In the genomic region with DNA sequence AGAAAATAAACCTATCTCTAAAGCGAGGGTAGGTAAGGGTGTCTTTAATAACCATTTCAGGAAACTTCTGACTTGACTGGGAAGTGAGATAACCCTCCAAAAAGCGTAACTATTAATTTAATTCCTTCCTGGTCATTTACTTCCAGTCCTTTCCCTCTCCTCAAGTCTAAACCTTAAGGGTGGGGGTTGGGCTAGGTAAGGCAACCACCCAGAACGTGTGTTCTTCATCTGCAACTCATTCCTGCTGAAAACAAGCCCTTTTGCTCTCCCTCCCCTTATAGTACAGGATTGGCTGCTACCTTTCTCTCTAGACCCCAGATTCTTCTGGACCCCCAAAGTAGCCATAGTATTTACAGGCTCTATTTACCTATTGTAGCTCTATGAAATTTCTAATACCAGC, we compare ENCODE assay signal across 8 mouse cellular contexts. TPM values are rescaled to one million over a fixed set of nuclear protein-coding genes. Genes with fewer than 3 reads are reported as not detected.
DNase-seq lines count a peak whose midpoint lies in the region; ATAC-seq and TF ChIP-seq lines count a peak whose summit lies in the region.

No protein-coding gene starts in this region.

- no peaks in the 10 kb centered on the region for H3K9me3 ChIP-seq in forebrain, embryonic 13.5 days (replicated peaks)
- H3K9me3 ChIP-seq in liver, embryonic 16.5 days (replicated peaks; ENCODE audit: control insufficient read depth, low read length): no peaks in the 10 kb centered on the region

- H3K4me1 ChIP-seq in forebrain, embryonic 13.5 days: peaks cover 10% of the 10 kb centered on the region; the same call in 1 of the 2 replicates
- H3K4me1 ChIP-seq in liver, embryonic 16.5 days (ENCODE audit: control insufficient read depth, low read depth, low read length): peaks cover 5% of the 10 kb centered on the region; the same call in 1 of the 2 replicates

- H3K4me3 ChIP-seq in left cerebral cortex, adult 2 months: peak overlapping the region; percentile 52
- peak overlapping the region; percentile 48 for H3K4me3 ChIP-seq in forebrain, embryonic 13.5 days
- peak overlapping the region; percentile 68 for H3K4me3 ChIP-seq in liver, embryonic 16.5 days (ENCODE audit: low read depth, low read length)

- H3K36me3 ChIP-seq in forebrain, embryonic 13.5 days (ENCODE audit: poor library complexity, severe bottlenecking): peaks cover 7% of the 10 kb centered on the region; the same call in 1 of the 2 replicates
- no peaks in the 10 kb centered on the region; the same call in 1 of the 2 replicates for H3K36me3 ChIP-seq in liver, embryonic 16.5 days (ENCODE audit: control insufficient read depth, insufficient read depth)

- TF ChIP-seq CTCF in left cerebral cortex, adult 2 months (IDR thresholded peaks at IDR 0.05): no peak

- H3K9ac ChIP-seq in forebrain, embryonic 13.5 days: peak overlapping the region; percentile 57
- H3K9ac ChIP-seq in liver, embryonic 16.5 days (ENCODE audit: low read depth, low read length): peak overlapping the region; percentile 26; the same call in 1 of the 2 replicates

- no peak for DNase-seq in left cerebral cortex, adult 2 months (ENCODE audit: extremely low spot score in 1 of 2, low spot score in 2 of 2)
- no peak for DNase-seq in left cerebral cortex, adult 9 months (ENCODE audit: low spot score in 2 of 2)
- DNase-seq in brain, adult 2 months (ENCODE audit: low read depth, low spot score): peak; percentile 33
- no peak for DNase-seq in gastrocnemius, postnatal 14 days
- no peak for DNase-seq in adrenal gland, adult 8-10 months
- DNase-seq in right cerebral cortex, postnatal 10 days (ENCODE audit: low spot score in 2 of 2): no peak

- peak overlapping the region; percentile 85 for H3K27ac ChIP-seq in left cerebral cortex, adult 2 months
- H3K27ac ChIP-seq in forebrain, embryonic 13.5 days: peak overlapping the region; percentile 69
- no peak overlapping the region for H3K27ac ChIP-seq in liver, embryonic 16.5 days (ENCODE audit: low read length)

- H3K27me3 ChIP-seq in forebrain, embryonic 13.5 days: no peaks in the 10 kb centered on the region
- no peaks in the 10 kb centered on the region for H3K27me3 ChIP-seq in liver, embryonic 16.5 days (ENCODE audit: control insufficient read depth, insufficient read depth, low read depth, low read length)

- peak overlapping the region; percentile 56 for H3K4me2 ChIP-seq in forebrain, embryonic 13.5 days
- peak overlapping the region; percentile 70 for H3K4me2 ChIP-seq in liver, embryonic 16.5 days (ENCODE audit: low read depth, low read length)

- no peak for ATAC-seq in forebrain, embryonic 13.5 days
- ATAC-seq in liver, embryonic 16.5 days (ENCODE audit: low read depth): no peak

- 14% methylated on average over 3 of the region's 3 CpGs for WGBS in forebrain, embryonic 13.5 days
- 4% methylated on average over 3 of the region's 3 CpGs for WGBS in liver, embryonic 16.5 days (ENCODE audit: insufficient replicate concordance)

- intact Hi-C loops in left cerebral cortex, adult 2 months (cut with DNase I): loop anchor here (2.0 to 10.0 kb wide), 2 partner anchors 29 to 363 kb away; a partner anchor contains a TSS
- intact Hi-C loops in gastrocnemius, postnatal 14 days (cut with DNase I; ENCODE audit: low total_unique reads): no loop called here

RNA-seq across cellular contexts. Expression of a gene that starts 0.8 kb away (rescaled TPM):
- 100 to 1,000 TPM; 182 to 201 TPM for total RNA-seq in left cerebral cortex, adult 2 months (2021)
- polyA plus RNA-seq in forebrain, embryonic 13.5 days (2015; fragmentation: Nextera tagmentation; extraction: Ambion mirVana): 54.7 and 62.1 TPM in 2 replicates
- 8.7 and 9.8 TPM in 2 replicates for polyA plus RNA-seq in liver, embryonic 16.5 days (2015; fragmentation: Nextera tagmentation; extraction: Ambion mirVana)
- 10 to 100 TPM; 32.9 to 35.0 TPM for total RNA-seq in gastrocnemius, postnatal 14 days (2021)
- 10 to 100 TPM; 79.3 to 90.8 (median 85.5) TPM for total RNA-seq in adrenal gland, adult 8-10 months (2022)

RNA-seq across cellular contexts. Expression of a gene that starts 28.1 kb away (rescaled TPM):
- 10 to 100 TPM; 18.7 to 22.7 TPM for total RNA-seq in left cerebral cortex, adult 2 months (2021)
- 9.2 and 11.0 TPM in 2 replicates for polyA plus RNA-seq in forebrain, embryonic 13.5 days (2015; fragmentation: Nextera tagmentation; extraction: Ambion mirVana)
- polyA plus RNA-seq in liver, embryonic 16.5 days (2015; fragmentation: Nextera tagmentation; extraction: Ambion mirVana): 1.8 and 2.0 TPM in 2 replicates
- 1 to 10 TPM; 4.7 to 5.6 TPM for total RNA-seq in gastrocnemius, postnatal 14 days (2021)
- total RNA-seq in adrenal gland, adult 8-10 months (2022): 10 to 100 TPM; 17.1 to 25.9 (median 24.3) TPM
